ENCODE assay signal across 8 mouse cellular contexts in genomic region chr14:32159690-32160246, GRCm38 (mm10). TPM values are rescaled to one million over a fixed set of nuclear protein-coding genes. Genes with fewer than 3 reads are reported as not detected.
DNase-seq lines count a peak whose midpoint lies in the region; ATAC-seq and TF ChIP-seq lines count a peak whose summit lies in the region.

TSS of gene Ncoa4 (plus strand) at chr14:32159865.

- H3K9ac ChIP-seq in CH12.LX (ENCODE audit: insufficient read depth, low read depth) = peak within 1 kb of the TSS; percentile 93
- H3K9ac ChIP-seq in forebrain, embryonic 11.5 days (ENCODE audit: low read length) = peak within 1 kb of the TSS; percentile 90
- H3K9ac ChIP-seq in heart, embryonic 16.5 days (ENCODE audit: low read length) = peak within 1 kb of the TSS; percentile 85
- peak within 1 kb of the TSS; percentile 94 for H3K9ac ChIP-seq in liver, embryonic 15.5 days
- peak within 1 kb of the TSS; percentile 82 for H3K9ac ChIP-seq in neural tube, embryonic 12.5 days

- no peaks in the 10 kb centered on the region for H3K27me3 ChIP-seq in CH12.LX (replicated peaks)
- no peaks in the 10 kb centered on the region for H3K27me3 ChIP-seq in forebrain, embryonic 11.5 days (ENCODE audit: control insufficient read depth, insufficient read depth, low read length)
- H3K27me3 ChIP-seq in heart, embryonic 16.5 days (ENCODE audit: control insufficient read depth, insufficient read depth, low read length) = no peaks in the 10 kb centered on the region
- no peaks in the 10 kb centered on the region for H3K27me3 ChIP-seq in liver, embryonic 15.5 days
- no peaks in the 10 kb centered on the region for H3K27me3 ChIP-seq in neural tube, embryonic 12.5 days (replicated peaks)

- TF ChIP-seq CTCF in CH12.LX (conservative IDR thresholded peaks at IDR 0.05 in 1 of 2, IDR thresholded peaks at IDR 0.05 in 1 of 2; ENCODE audit: low read depth in 2 of 2, low read length in 2 of 2) = no peak

- TF ChIP-seq EP300 in CH12.LX (IDR thresholded peaks at IDR 0.05; ENCODE audit: low read length) = no peak

- TF ChIP-seq POLR2A in CH12.LX (IDR thresholded peaks at IDR 0.05; ENCODE audit: low read depth, low read length) = peak; percentile 85

- peak within 1 kb of the TSS; percentile 89 for H3K27ac ChIP-seq in CH12.LX (ENCODE audit: insufficient read depth, low read depth)
- H3K27ac ChIP-seq in forebrain, embryonic 11.5 days (ENCODE audit: low read depth, low read length) = peak within 1 kb of the TSS; percentile 52; the same call in 1 of the 2 replicates
- H3K27ac ChIP-seq in heart, embryonic 16.5 days (ENCODE audit: low read length) = peak within 1 kb of the TSS; percentile 86
- H3K27ac ChIP-seq in liver, embryonic 15.5 days (replicated peaks) = peak within 1 kb of the TSS; percentile 98
- peak within 1 kb of the TSS; percentile 15; the same call in 1 of the 2 replicates for H3K27ac ChIP-seq in neural tube, embryonic 12.5 days

- WGBS in forebrain, embryonic 11.5 days = 2% methylated on average over 39 of the region's 40 CpGs
- WGBS in heart, embryonic 16.5 days = under 1% methylated on average over 39 of the region's 40 CpGs
- WGBS in liver, embryonic 15.5 days (ENCODE audit: insufficient replicate concordance) = under 1% methylated on average over 40 of the region's 40 CpGs
- 1% methylated on average over 40 of the region's 40 CpGs for WGBS in neural tube, embryonic 12.5 days

- in situ Hi-C loops in CH12.LX (cut with MboI; ENCODE audit: low pct_ligation_motif_present, low pct_unique_long_range_greater_than_20kb, low sequenced_read_pairs) = no loop called here

- H3K9me3 ChIP-seq in CH12.LX (replicated peaks; ENCODE audit: low read length) = peaks cover 7% of the 10 kb centered on the region
- no peaks in the 10 kb centered on the region for H3K9me3 ChIP-seq in forebrain, embryonic 11.5 days (ENCODE audit: control insufficient read depth, low read length)
- no peaks in the 10 kb centered on the region for H3K9me3 ChIP-seq in heart, embryonic 16.5 days (replicated peaks; ENCODE audit: control insufficient read depth, low read length)
- H3K9me3 ChIP-seq in liver, embryonic 15.5 days (replicated peaks) = no peaks in the 10 kb centered on the region
- no peaks in the 10 kb centered on the region for H3K9me3 ChIP-seq in neural tube, embryonic 12.5 days

- peak; percentile 97 for ATAC-seq in forebrain, embryonic 11.5 days (replicated peaks; ENCODE audit: low FRiP score)
- peak; percentile 95 for ATAC-seq in heart, embryonic 16.5 days (replicated peaks; ENCODE audit: extremely low read depth, insufficient read depth, low FRiP score)
- ATAC-seq in liver, embryonic 15.5 days (ENCODE audit: insufficient read depth) = peak; percentile 93
- ATAC-seq in neural tube, embryonic 12.5 days (ENCODE audit: low FRiP score, low read depth) = peak; percentile 96

- H3K4me1 ChIP-seq in CH12.LX (ENCODE audit: control insufficient read depth in 1 of 2, insufficient read depth in 2 of 2) = peaks cover 0 to 41% of the 10 kb centered on the region in 2 experiments; a peak in 2 of 4 replicates
- H3K4me1 ChIP-seq in forebrain, embryonic 11.5 days (replicated peaks; ENCODE audit: control insufficient read depth, insufficient read depth, low read length) = peaks cover 4% of the 10 kb centered on the region; the same call in 1 of the 2 replicates
- H3K4me1 ChIP-seq in heart, embryonic 16.5 days (ENCODE audit: control insufficient read depth, insufficient read depth, low read length) = peaks cover 18% of the 10 kb centered on the region
- H3K4me1 ChIP-seq in liver, embryonic 15.5 days (replicated peaks) = peaks cover 56% of the 10 kb centered on the region
- H3K4me1 ChIP-seq in neural tube, embryonic 12.5 days = peaks cover 14% of the 10 kb centered on the region

- peak within 1 kb of the TSS; percentile 82 for H3K4me2 ChIP-seq in CH12.LX (ENCODE audit: insufficient read depth, low read depth, poor library complexity, severe bottlenecking)
- H3K4me2 ChIP-seq in forebrain, embryonic 11.5 days (ENCODE audit: low read depth, low read length, severe bottlenecking) = peak within 1 kb of the TSS; percentile 92
- H3K4me2 ChIP-seq in heart, embryonic 16.5 days (ENCODE audit: low read depth, low read length) = peak within 1 kb of the TSS; percentile 71
- H3K4me2 ChIP-seq in liver, embryonic 15.5 days = peak within 1 kb of the TSS; percentile 74
- H3K4me2 ChIP-seq in neural tube, embryonic 12.5 days (replicated peaks) = peak within 1 kb of the TSS; percentile 86

- TF ChIP-seq RAD21 in CH12.LX (IDR thresholded peaks at IDR 0.05; ENCODE audit: low read depth, low read length) = no peak

- H3K79me2 ChIP-seq in CH12.LX (replicated peaks; ENCODE audit: control insufficient read depth, extremely low read depth, insufficient read depth, poor library complexity, severe bottlenecking) = peaks cover 43% of the 10 kb centered on the region

- DNase-seq in CH12.LX (ENCODE audit: extremely low read depth) = peak; percentile 100
- DNase-seq in c-Kit-positive CD71-positive TER-119-negative erythroid progenitor cells, embryonic 14.5 days (ENCODE audit: low read depth) = peak; percentile 100
- peak; percentile 97 for DNase-seq in forebrain, embryonic 11.5 days (ENCODE audit: low spot score)
- DNase-seq in kidney, postnatal 36 days = peak; percentile 99
- DNase-seq in telencephalon, adult 2 months (ENCODE audit: low read depth, low spot score) = peak; percentile 98

- peak within 1 kb of the TSS; percentile 80 to 98 (median 96) for H3K4me3 ChIP-seq in CH12.LX (replicated peaks in 1 of 3; ENCODE audit: low read depth in 2 of 3, low read length in 2 of 3, poor library complexity in 1 of 3)
- peak within 1 kb of the TSS; percentile 84 for H3K4me3 ChIP-seq in forebrain, embryonic 11.5 days (ENCODE audit: low read depth, low read length)
- peak within 1 kb of the TSS; percentile 75 for H3K4me3 ChIP-seq in heart, embryonic 16.5 days (ENCODE audit: low read length)
- H3K4me3 ChIP-seq in liver, embryonic 15.5 days (replicated peaks) = peak within 1 kb of the TSS; percentile 87
- H3K4me3 ChIP-seq in neural tube, embryonic 12.5 days = peak within 1 kb of the TSS; percentile 67

- dilution Hi-C loops in CH12.LX (cut with MboI; ENCODE audit: extremely low pct_ligation_motif_present, extremely low pct_unique_long_range_greater_than_20kb, low sequenced_read_pairs) = no loop called here

- H3K36me3 ChIP-seq in CH12.LX (replicated peaks in 1 of 2; ENCODE audit: control insufficient read depth in 1 of 2, insufficient read depth in 1 of 2, low read length in 1 of 2) = peaks cover 0 to 17% of the 10 kb centered on the region in 2 experiments
- no peaks in the 10 kb centered on the region for H3K36me3 ChIP-seq in forebrain, embryonic 11.5 days (ENCODE audit: control insufficient read depth, insufficient read depth, low read length)
- H3K36me3 ChIP-seq in heart, embryonic 16.5 days (ENCODE audit: control insufficient read depth, insufficient read depth) = no peaks in the 10 kb centered on the region
- no peaks in the 10 kb centered on the region; the same call in 1 of the 2 replicates for H3K36me3 ChIP-seq in liver, embryonic 15.5 days (replicated peaks)
- H3K36me3 ChIP-seq in neural tube, embryonic 12.5 days = no peaks in the 10 kb centered on the region

TF ChIP-seq in CH12.LX, 34 proteins besides CTCF, POLR2A, EP300 and RAD21 (continues in another document):
- TF ChIP-seq ETS1 (conservative IDR thresholded peaks at IDR 0.05; ENCODE audit: low read depth, low read length) = no peak
- peak; percentile 94 for TF ChIP-seq TBP (conservative IDR thresholded peaks at IDR 0.05; ENCODE audit: low read depth, low read length)
- TF ChIP-seq IRF4 (IDR thresholded peaks at IDR 0.05; ENCODE audit: low read depth, low read length) = no peak; the same call in 1 of the 2 replicates
- TF ChIP-seq ZKSCAN1 (IDR thresholded peaks at IDR 0.05; ENCODE audit: borderline replicate concordance, low read depth, low read length) = no peak
- peak; percentile 61 for TF ChIP-seq NELFE (IDR thresholded peaks at IDR 0.05; ENCODE audit: low read depth, low read length)
- TF ChIP-seq CHD1 (IDR thresholded peaks at IDR 0.05; ENCODE audit: low read depth, low read length) = no peak
- TF ChIP-seq JUND (conservative IDR thresholded peaks at IDR 0.05; ENCODE audit: low read depth, low read length) = no peak
- TF ChIP-seq POLR2AphosphoS2 (IDR thresholded peaks at IDR 0.05; ENCODE audit: low read depth, low read length) = no peak; the same call in 1 of the 2 replicates
- TF ChIP-seq ZNF384 (IDR thresholded peaks at IDR 0.05; ENCODE audit: low read depth, low read length) = peak; percentile 86
- TF ChIP-seq CHD2 (IDR thresholded peaks at IDR 0.05; ENCODE audit: low read length) = peak; percentile 99
- no peak for TF ChIP-seq RCOR1 (conservative IDR thresholded peaks at IDR 0.05; ENCODE audit: low read depth, low read length)
- TF ChIP-seq MXI1 (IDR thresholded peaks at IDR 0.05; ENCODE audit: low read depth, low read length) = peak; percentile 68
- TF ChIP-seq SIN3A (IDR thresholded peaks at IDR 0.05; ENCODE audit: low read length) = peak; percentile 57; the same call in 1 of the 2 replicates
- peak; percentile 76 for TF ChIP-seq TCF12 (IDR thresholded peaks at IDR 0.05; ENCODE audit: low read depth, low read length)
- TF ChIP-seq GABPA (IDR thresholded peaks at IDR 0.05; ENCODE audit: insufficient replicate concordance, low read depth, low read length) = no peak
- no peak for TF ChIP-seq E2F4 (IDR thresholded peaks at IDR 0.05; ENCODE audit: insufficient replicate concordance, low read depth, low read length)
- TF ChIP-seq ZC3H11A (IDR thresholded peaks at IDR 0.05; ENCODE audit: low read depth, low read length) = no peak
- 0 out of 2 replicates have a peak, but pooled peaks have one; percentile 38 for TF ChIP-seq UBTF (IDR thresholded peaks at IDR 0.05; ENCODE audit: low read depth, low read length)
- no peak for TF ChIP-seq MAZ (IDR thresholded peaks at IDR 0.05; ENCODE audit: low read depth, low read length)
- TF ChIP-seq MAX (IDR thresholded peaks at IDR 0.05; ENCODE audit: low read length) = 0 out of 2 replicates have a peak, but pooled peaks have one; percentile 12
- TF ChIP-seq ZMIZ1 (IDR thresholded peaks at IDR 0.05; ENCODE audit: low read depth, low read length) = no peak; the same call in none of the 2 replicates
- TF ChIP-seq USF2 (conservative IDR thresholded peaks at IDR 0.05; ENCODE audit: low read depth, low read length) = no peak
- TF ChIP-seq NRF1 (IDR thresholded peaks at IDR 0.05; ENCODE audit: low read depth, low read length) = peak; percentile 86

RNA-seq across cellular contexts. Expression of gene Ncoa4, which starts in this region (rescaled TPM):
- total RNA-seq in CH12.LX (2012; rRNA removed) (41.6 and 47.6 TPM in 2 replicates), CH12.LX (2014; rRNA removed) (102 and 109 TPM in 2 replicates)
- polyA plus RNA-seq in CH12.LX (2012; ENCODE audit: insufficient read length, low read depth) = 59.3 and 63.9 TPM in 2 replicates
- 102 and 105 TPM in 2 replicates for polyA plus RNA-seq in forebrain, embryonic 11.5 days (2014; fragmentation: Nextera tagmentation; extraction: Ambion mirVana)
- 123 and 130 TPM in 2 replicates for polyA plus RNA-seq in heart, embryonic 16.5 days (2015; fragmentation: Nextera tagmentation; extraction: Ambion mirVana)
- polyA plus RNA-seq in liver, embryonic 15.5 days (2015; fragmentation: Nextera tagmentation; extraction: Ambion mirVana) = 332 and 365 TPM in 2 replicates
- polyA plus RNA-seq in neural tube, embryonic 12.5 days (2016; fragmentation: Nextera tagmentation; extraction: Ambion mirVana) = 89.2 and 90.2 TPM in 2 replicates

Comparison
In these comparisons a context has a peak if more than half of its experiments do, and no peak if none do; other contexts are left out.
1. Peak in every context shown above with its lines: DNase-seq, ATAC-seq, H3K4me3 ChIP-seq and H3K27ac ChIP-seq.
2. H3K27ac ChIP-seq: peak in every context shown above with its lines; median percentile 98 in liver, embryonic 15.5 days; 89 in CH12.LX; 86 in heart, embryonic 16.5 days; 52 in forebrain, embryonic 11.5 days; 15 in neural tube, embryonic 12.5 days.